Mouse (Mus musculus) neural tube, embryonic 15.5 days (tissue): ENCODE results near the gene Alpk1. TPM values are rescaled to one million over a fixed set of nuclear protein-coding genes. Genes with fewer than 3 reads are reported as not detected.

ENCODE experiments used
- ATAC-seq: fragments of 200-750 bp; cut with Nextera tagmentation; 2 replicates; pipeline ENCODE4 v1.8.0; 2017; ENCODE audit warnings: mild to moderate bottlenecking, moderate TSS enrichment, moderate library complexity; ENCODE audit not compliant: low FRiP score
- H3K27ac ChIP-seq: fragments of 300-500 bp; sonication (generic); replicated peaks from 2 replicates; pipeline ENCODE4 v1.5.1; 2015; ENCODE audit warnings: mild to moderate bottlenecking, inconsistent platforms
- H3K27me3 ChIP-seq: fragments of 300-500 bp; sonication (generic); replicated peaks from 2 replicates; pipeline ENCODE4 v1.6.1; 2015; ENCODE audit warnings: inconsistent platforms
- H3K36me3 ChIP-seq: fragments of 300-500 bp; sonication (generic); 2 replicates; pipeline ENCODE4 v1.6.1; 2015; ENCODE audit warnings: inconsistent platforms
- H3K4me1 ChIP-seq: fragments of 300-500 bp; sonication (generic); 2 replicates; pipeline ENCODE4 v1.6.1; 2015; ENCODE audit warnings: inconsistent platforms
- H3K4me2 ChIP-seq: fragments of 300-500 bp; sonication (generic); 2 replicates; pipeline ENCODE4 v1.6.1; 2015; ENCODE audit warnings: inconsistent platforms, mild to moderate bottlenecking, moderate library complexity
- H3K4me3 ChIP-seq: fragments of 300-500 bp; sonication (generic); replicated peaks from 2 replicates; pipeline ENCODE4 v1.5.1; 2015; ENCODE audit warnings: mild to moderate bottlenecking, inconsistent platforms
- H3K9ac ChIP-seq: fragments of 300-500 bp; sonication (generic); replicated peaks from 2 replicates; pipeline ENCODE4 v1.6.1; 2015; ENCODE audit warnings: mild to moderate bottlenecking, inconsistent platforms
- H3K9me3 ChIP-seq: fragments of 300-500 bp; sonication (generic); replicated peaks from 2 replicates; pipeline ENCODE4 v1.6.1; 2016; ENCODE audit warnings: inconsistent platforms
- WGBS: fragments of 180-500 bp; shearing (Covaris S2); methylation state at CpG from one replicate; pipeline ENCODE4 v1.1.7; 2015; ENCODE audit warnings: mixed read lengths; 5-methylcytosine and 5-hydroxymethylcytosine counted together
- polyA plus RNA-seq: library from polyadenylated mRNA; unstranded; fragments of >200 nt; fragmentation: Nextera tagmentation; extraction: Ambion mirVana; gene quantifications from 2 replicates; pipeline ENCODE4 v1.2.1, GENCODE M21; 2015

The Alpk1 gene
- polyA plus RNA-seq, 1 experiment from 2014 or later, result 0.61 TPM

GRCm38 (mm10) chr3:127757886-127758301 lies 22.4 kb downstream of the Alpk1 start:
- H3K9me3 ChIP-seq, result no peaks in the 10 kb centered on the region
- H3K4me2 ChIP-seq, result no peak overlapping the region
- peaks cover 80% of the 10 kb centered on the region for H3K27me3 ChIP-seq
- no peaks in the 10 kb centered on the region for H3K36me3 ChIP-seq
- no peak overlapping the region for H3K27ac ChIP-seq
- no peak overlapping the region for H3K9ac ChIP-seq
- no peak for ATAC-seq
- H3K4me3 ChIP-seq, result no peak overlapping the region
- peaks cover 3% of the 10 kb centered on the region for H3K4me1 ChIP-seq

- H3K4me1 ChIP-seq, result peaks cover 3% of the 10 kb centered on the region
- no peaks in the 10 kb centered on the region for H3K9me3 ChIP-seq
- peaks cover 76% of the 10 kb centered on the region for H3K27me3 ChIP-seq
- no peaks in the 10 kb centered on the region for H3K36me3 ChIP-seq
- no peak overlapping the region for H3K27ac ChIP-seq
- H3K9ac ChIP-seq, result no peak overlapping the region
- no peak for ATAC-seq
- no peak overlapping the region for H3K4me2 ChIP-seq
- WGBS, result 87% methylated on average over 6 of the region's 6 CpGs
- no peak overlapping the region for H3K4me3 ChIP-seq
Measured at GRCm38 (mm10) chr3:127756458-127756857, 23.9 kb downstream of the Alpk1 start.

GRCm38 (mm10) chr3:127749981-127750562 lies 30.3 kb downstream of the Alpk1 start:
- Histone ChIP-seq H3K4me3 (peak overlapping the region; percentile 13; the same call in 1 of the 2 replicates), H3K27me3 (peaks cover 54% of the 10 kb centered on the region), H3K27ac (no peak overlapping the region), H3K36me3 (no peaks in the 10 kb centered on the region), H3K9ac (no peak overlapping the region), H3K9me3 (no peaks in the 10 kb centered on the region), H3K4me1 (peaks cover 30% of the 10 kb centered on the region), H3K4me2 (peak overlapping the region; percentile 53)
- 8% methylated on average over 12 of the region's 12 CpGs for WGBS
- ATAC-seq, result 0 out of 2 replicates have a peak, but pooled peaks have one; percentile 25

- H3K4me1 ChIP-seq, result peaks cover 30% of the 10 kb centered on the region
- peak overlapping the region; percentile 18; the same call in 1 of the 2 replicates for H3K4me3 ChIP-seq
- WGBS, result 2% methylated on average over 9 of the region's 9 CpGs
- peaks cover 46% of the 10 kb centered on the region for H3K27me3 ChIP-seq
- H3K4me2 ChIP-seq, result peak overlapping the region; percentile 53
- peak; percentile 58; the same call in 1 of the 2 replicates for ATAC-seq
- no peak overlapping the region for H3K9ac ChIP-seq
- no peaks in the 10 kb centered on the region for H3K9me3 ChIP-seq
- H3K36me3 ChIP-seq, result no peaks in the 10 kb centered on the region
- H3K27ac ChIP-seq, result no peak overlapping the region
Measured at GRCm38 (mm10) chr3:127749266-127749665, 31.1 kb downstream of the Alpk1 start.

GRCm38 (mm10) chr3:127748644-127749043 lies 31.7 kb downstream of the Alpk1 start:
- Histone ChIP-seq H3K36me3 (no peaks in the 10 kb centered on the region), H3K4me1 (peaks cover 30% of the 10 kb centered on the region), H3K27ac (no peak overlapping the region), H3K9me3 (no peaks in the 10 kb centered on the region), H3K9ac (no peak overlapping the region), H3K27me3 (peaks cover 40% of the 10 kb centered on the region), H3K4me3 (no peak overlapping the region), H3K4me2 (peak overlapping the region; percentile 53; the same call in 1 of the 2 replicates)
- ATAC-seq, result no peak
- 40% methylated on average over 4 of the region's 4 CpGs for WGBS

GRCm38 (mm10) chr3:127745911-127746640 lies 34.3 kb downstream of the Alpk1 start:
- Histone ChIP-seq H3K9ac (no peak overlapping the region), H3K4me3 (no peak overlapping the region), H3K9me3 (no peaks in the 10 kb centered on the region), H3K27ac (no peak overlapping the region), H3K27me3 (peaks cover 28% of the 10 kb centered on the region), H3K4me2 (no peak overlapping the region), H3K4me1 (peaks cover 30% of the 10 kb centered on the region), H3K36me3 (no peaks in the 10 kb centered on the region)
- 14% methylated on average over 16 of the region's 16 CpGs for WGBS
- ATAC-seq, result peak; percentile 32; the same call in 1 of the 2 replicates

GRCm38 (mm10) chr3:127745504-127745903 lies 34.8 kb downstream of the Alpk1 start:
- 10% methylated on average over 6 of the region's 6 CpGs for WGBS
- H3K4me1 ChIP-seq, result peaks cover 30% of the 10 kb centered on the region
- H3K27ac ChIP-seq, result no peak overlapping the region
- H3K36me3 ChIP-seq, result no peaks in the 10 kb centered on the region
- ATAC-seq, result no peak
- no peak overlapping the region for H3K9ac ChIP-seq
- no peaks in the 10 kb centered on the region for H3K9me3 ChIP-seq
- no peak overlapping the region for H3K4me2 ChIP-seq
- H3K27me3 ChIP-seq, result peaks cover 28% of the 10 kb centered on the region
- H3K4me3 ChIP-seq, result no peak overlapping the region

GRCm38 (mm10) chr3:127743614-127744365 lies 36.5 kb downstream of the Alpk1 start:
- WGBS, result 40% methylated on average over 13 of the region's 14 CpGs

GRCm38 (mm10) chr3:127741473-127741872 lies 38.9 kb downstream of the Alpk1 start:
- no peaks in the 10 kb centered on the region for H3K9me3 ChIP-seq
- H3K4me1 ChIP-seq, result peaks cover 11% of the 10 kb centered on the region
- WGBS, result 92% methylated on average over 3 of the region's 3 CpGs
- no peak for ATAC-seq
- H3K4me3 ChIP-seq, result no peak overlapping the region
- H3K27ac ChIP-seq, result no peak overlapping the region
- H3K27me3 ChIP-seq, result peaks cover 17% of the 10 kb centered on the region
- H3K4me2 ChIP-seq, result no peak overlapping the region
- H3K9ac ChIP-seq, result no peak overlapping the region
- no peaks in the 10 kb centered on the region for H3K36me3 ChIP-seq

More at GRCm38 (mm10) chr3:127743614-127744365, 36.5 kb downstream of the Alpk1 start:
- no peak overlapping the region for H3K4me2 ChIP-seq
- H3K36me3 ChIP-seq, result no peaks in the 10 kb centered on the region
- H3K9ac ChIP-seq, result no peak overlapping the region
- H3K4me1 ChIP-seq, result peaks cover 16% of the 10 kb centered on the region
- no peak overlapping the region for H3K4me3 ChIP-seq
- H3K9me3 ChIP-seq, result no peaks in the 10 kb centered on the region
- no peak overlapping the region for H3K27ac ChIP-seq
- ATAC-seq, result no peak
- peaks cover 32% of the 10 kb centered on the region for H3K27me3 ChIP-seq

- Histone ChIP-seq H3K27me3 (peaks cover 17% of the 10 kb centered on the region; the same call in 1 of the 2 replicates), H3K4me3 (no peak overlapping the region), H3K4me1 (no peaks in the 10 kb centered on the region), H3K27ac (no peak overlapping the region), H3K9me3 (no peaks in the 10 kb centered on the region), H3K9ac (no peak overlapping the region), H3K4me2 (no peak overlapping the region), H3K36me3 (no peaks in the 10 kb centered on the region)
- 78% methylated on average over 5 of the region's 5 CpGs for WGBS
- no peak for ATAC-seq
Measured at GRCm38 (mm10) chr3:127737876-127738275, 42.5 kb downstream of the Alpk1 start.

- no peaks in the 10 kb centered on the region for H3K36me3 ChIP-seq
- peaks cover 22% of the 10 kb centered on the region; the same call in 1 of the 2 replicates for H3K27me3 ChIP-seq
- no peaks in the 10 kb centered on the region for H3K4me1 ChIP-seq
- H3K4me3 ChIP-seq, result no peak overlapping the region
- no peak overlapping the region for H3K4me2 ChIP-seq
- no peaks in the 10 kb centered on the region for H3K9me3 ChIP-seq
- no peak overlapping the region for H3K9ac ChIP-seq
- no peak for ATAC-seq
- WGBS, result 82% methylated on average over 3 of the region's 3 CpGs
- H3K27ac ChIP-seq, result no peak overlapping the region
Measured at GRCm38 (mm10) chr3:127735395-127735794, 44.9 kb downstream of the Alpk1 start.
